Mouse (Mus musculus): ENCODE results near the gene Nr2f1.

GRCm38 (mm10) chr13:78175821-78176380 is 23.7 kb downstream of the Nr2f1 start:
- no peak for TF ChIP-seq UBTF (IDR thresholded peaks at IDR 0.05; ENCODE audit: low read depth, low read length)
- peak in 1 of 2 experiments; percentile 50; a peak in 2 of 4 replicates for TF ChIP-seq CTCF (conservative IDR thresholded peaks at IDR 0.05 in 1 of 2, IDR thresholded peaks at IDR 0.05 in 1 of 2; ENCODE audit: low read depth in 2 of 2, low read length in 2 of 2)
- TF ChIP-seq HCFC1 (IDR thresholded peaks at IDR 0.05; ENCODE audit: low read depth, low read length) = no peak
- TF ChIP-seq POLR2A (IDR thresholded peaks at IDR 0.05; ENCODE audit: low read depth, low read length) = no peak
- TF ChIP-seq KAT2A (IDR thresholded peaks at IDR 0.05; ENCODE audit: insufficient replicate concordance, low read length) = no peak

All from CH12.LX (cell line).